ENCODE assay signal across 10 mouse cellular contexts in genomic region chr11:79135685-79136360, GRCm38 (mm10). TPM values are rescaled to one million over a fixed set of nuclear protein-coding genes. Genes with fewer than 3 reads are reported as not detected.
DNase-seq lines count a peak whose midpoint lies in the region; ATAC-seq and TF ChIP-seq lines count a peak whose summit lies in the region.
"Had no signal": no experiment of that assay in that cellular context is flagged by ENCODE, and none has a peak within 500 bp of the region (broad histone marks: within the 10 kb centered on the region; RNA-seq: fewer than 3 reads in every experiment).

No protein-coding gene starts in this region.

- no peak overlapping the region for H3K4me3 ChIP-seq in gastrocnemius, adult 2 months
- H3K4me3 ChIP-seq in midbrain, embryonic 10.5 days, result no peak overlapping the region
- no peak overlapping the region for H3K4me3 ChIP-seq in midbrain, embryonic 15.5 days
- H3K4me3 ChIP-seq in intestine, embryonic 14.5 days (ENCODE audit: low read depth, low read length), result no peak overlapping the region
- no peak overlapping the region for H3K4me3 ChIP-seq in stomach, embryonic 14.5 days (ENCODE audit: low read depth, low read length)

- intact Hi-C loops in gastrocnemius, adult 2 months (cut with DNase I), result no loop called here

- no peak for ATAC-seq in midbrain, embryonic 15.5 days (replicated peaks)
- no peak for ATAC-seq in intestine, embryonic 14.5 days (replicated peaks; ENCODE audit: low FRiP score, low TSS enrichment, low read depth)
- ATAC-seq in stomach, embryonic 14.5 days (ENCODE audit: insufficient number of reproducible peaks, insufficient read depth, low FRiP score, low read depth), result no peak

- no peak for TF ChIP-seq CTCF in gastrocnemius, adult 2 months (IDR thresholded peaks at IDR 0.05)

- no peaks in the 10 kb centered on the region for H3K27me3 ChIP-seq in midbrain, embryonic 10.5 days (ENCODE audit: low read depth, poor library complexity, severe bottlenecking)
- H3K27me3 ChIP-seq in midbrain, embryonic 15.5 days (replicated peaks), result no peaks in the 10 kb centered on the region
- no peaks in the 10 kb centered on the region for H3K27me3 ChIP-seq in intestine, embryonic 14.5 days (replicated peaks; ENCODE audit: control insufficient read depth, insufficient read depth, low read length)
- H3K27me3 ChIP-seq in stomach, embryonic 14.5 days (ENCODE audit: control insufficient read depth, insufficient read depth, low read length), result no peaks in the 10 kb centered on the region

- H3K9me3 ChIP-seq in midbrain, embryonic 10.5 days (replicated peaks), result no peaks in the 10 kb centered on the region
- no peaks in the 10 kb centered on the region for H3K9me3 ChIP-seq in midbrain, embryonic 15.5 days
- no peaks in the 10 kb centered on the region for H3K9me3 ChIP-seq in intestine, embryonic 14.5 days (ENCODE audit: control insufficient read depth, low read length)
- H3K9me3 ChIP-seq in stomach, embryonic 14.5 days (ENCODE audit: control insufficient read depth, low read depth, low read length), result no peaks in the 10 kb centered on the region; the same call in 1 of the 2 replicates

- no peaks in the 10 kb centered on the region for H3K36me3 ChIP-seq in midbrain, embryonic 10.5 days
- H3K36me3 ChIP-seq in midbrain, embryonic 15.5 days (replicated peaks), result no peaks in the 10 kb centered on the region
- H3K36me3 ChIP-seq in intestine, embryonic 14.5 days (ENCODE audit: control insufficient read depth, insufficient read depth, low read length), result no peaks in the 10 kb centered on the region
- no peaks in the 10 kb centered on the region for H3K36me3 ChIP-seq in stomach, embryonic 14.5 days (ENCODE audit: control insufficient read depth, insufficient read depth, low read length)

- no peak overlapping the region for H3K4me2 ChIP-seq in midbrain, embryonic 15.5 days
- H3K4me2 ChIP-seq in intestine, embryonic 14.5 days (ENCODE audit: low read length), result no peak overlapping the region
- no peak overlapping the region for H3K4me2 ChIP-seq in stomach, embryonic 14.5 days (replicated peaks; ENCODE audit: low read depth, low read length)

- no peak for DNase-seq in gastrocnemius, adult 2 months
- DNase-seq in gastrocnemius, adult 8-10 months (ENCODE audit: low spot score in 2 of 2), result no peak
- DNase-seq in midbrain, embryonic 10.5 days (ENCODE audit: low spot score), result no peak
- DNase-seq in intestine, embryonic 14.5 days (ENCODE audit: low spot score), result no peak
- no peak for DNase-seq in thymus, postnatal 10 days (ENCODE audit: low spot score in 2 of 2)
- no peak for DNase-seq in cerebellum, adult 11-12 months
- DNase-seq: B cell, adult 2 months had no signal

- H3K4me1 ChIP-seq in midbrain, embryonic 10.5 days, result peaks cover 17% of the 10 kb centered on the region
- peaks cover 9% of the 10 kb centered on the region for H3K4me1 ChIP-seq in midbrain, embryonic 15.5 days
- peaks cover 18% of the 10 kb centered on the region for H3K4me1 ChIP-seq in intestine, embryonic 14.5 days (replicated peaks; ENCODE audit: control insufficient read depth, insufficient read depth, low read length)
- peaks cover 11% of the 10 kb centered on the region; the same call in 1 of the 2 replicates for H3K4me1 ChIP-seq in stomach, embryonic 14.5 days (ENCODE audit: control insufficient read depth, insufficient read depth, low read length)

- no peak overlapping the region for H3K9ac ChIP-seq in midbrain, embryonic 15.5 days
- H3K9ac ChIP-seq in intestine, embryonic 14.5 days (ENCODE audit: low read length), result no peak overlapping the region
- H3K9ac ChIP-seq in stomach, embryonic 14.5 days (replicated peaks; ENCODE audit: low read depth, low read length), result no peak overlapping the region

- WGBS in midbrain, embryonic 10.5 days, result 46% methylated on average over 7 of the region's 7 CpGs
- 44% methylated on average over 7 of the region's 7 CpGs for WGBS in midbrain, embryonic 15.5 days
- WGBS in intestine, embryonic 14.5 days, result 39% methylated on average over 7 of the region's 7 CpGs
- 37% methylated on average over 7 of the region's 7 CpGs for WGBS in stomach, embryonic 14.5 days

- H3K27ac ChIP-seq in gastrocnemius, adult 2 months, result peak overlapping the region; percentile 66
- peak overlapping the region; percentile 34 for H3K27ac ChIP-seq in midbrain, embryonic 10.5 days (replicated peaks)
- H3K27ac ChIP-seq in midbrain, embryonic 15.5 days, result no peak overlapping the region
- H3K27ac ChIP-seq in intestine, embryonic 14.5 days (ENCODE audit: low read depth), result peak overlapping the region; percentile 54
- peak overlapping the region; percentile 23; the same call in 1 of the 2 replicates for H3K27ac ChIP-seq in stomach, embryonic 14.5 days (ENCODE audit: low read length)
- H3K27ac ChIP-seq: macrophage had no signal

RNA-seq across cellular contexts. Expression of gene Ksr1, which starts 10.4 kb away (rescaled TPM):
- total RNA-seq in gastrocnemius, adult 2 months (2021), result 10 to 100 TPM; 92.9 to 98.3 TPM
- total RNA-seq in gastrocnemius, adult 8-10 months (2022), result 100 to 1,000 TPM in 1 of 4 experiments, 10 to 100 TPM in 3; 78.5 to 117 (median 87.7) TPM
- 1.7 and 2.5 TPM in 2 replicates for polyA plus RNA-seq in midbrain, embryonic 10.5 days (2016; fragmentation: Nextera tagmentation; extraction: Ambion mirVana)
- 5.1 and 6.1 TPM in 2 replicates for polyA plus RNA-seq in midbrain, embryonic 15.5 days (2015; fragmentation: Nextera tagmentation; extraction: Ambion mirVana)
- polyA plus RNA-seq in intestine, embryonic 14.5 days (2014; fragmentation: Nextera tagmentation; extraction: Ambion mirVana), result 5.5 and 6.0 TPM in 2 replicates
- 3.6 and 3.8 TPM in 2 replicates for polyA plus RNA-seq in stomach, embryonic 14.5 days (2014; fragmentation: Nextera tagmentation; extraction: Ambion mirVana)
